Mouse (Mus musculus): ENCODE results near the gene Gm28048.

- TF ChIP-seq CTCF (IDR thresholded peaks at IDR 0.05; ENCODE audit: extremely low read depth, insufficient read depth, insufficient read length, insufficient replicate concordance) (no peak), POLR2A (IDR thresholded peaks at IDR 0.05; ENCODE audit: low read depth, low read length) (no peak)
Observed at GRCm38 (mm10) chr11:22857705-22858440, 124.0 kb downstream of the Gm28048 start.
